Mouse (Mus musculus) MEL (cell line): Measurements from ENCODE around the gene Selplg. TPM values are rescaled to one million over a fixed set of nuclear protein-coding genes. Genes with fewer than 3 reads are reported as not detected.

ENCODE experiments used
- DNase-seq: peaks from one replicate; pipeline ENCODE4 v3.0.0; 2011; ENCODE audit warnings: low read depth, low spot score
- H3K27ac ChIP-seq: 2 replicates; pipeline ENCODE4 v1.5.1; 2012; ENCODE audit warnings: low read depth, mild to moderate bottlenecking, control low read depth, low read length, moderate library complexity; ENCODE audit not compliant: control insufficient read depth
- H3K27me3 ChIP-seq, 2 experiments: fragments of 150-350 bp in 1 of 2; sonication (generic) in 1 of 2; 2 replicates each; pipeline ENCODE4 v1.6.1; 2012; ENCODE audit warnings: low read length in 2 of 2, mild to moderate bottlenecking in 2 of 2, improper control_type of control experiment in 1 of 2, moderate library complexity in 1 of 2; ENCODE audit not compliant: insufficient read depth in 2 of 2, control insufficient read depth in 1 of 2
- H3K36me3 ChIP-seq, 2 experiments: 2 replicates each; pipeline ENCODE4 v1.6.1; 2012 to 2014; ENCODE audit warnings: low read length in 2 of 2, improper control_type of control experiment in 1 of 2, inconsistent platforms in 1 of 2, mild to moderate bottlenecking in 1 of 2; ENCODE audit not compliant: insufficient read depth in 2 of 2, control insufficient read depth in 1 of 2
- H3K4me1 ChIP-seq, 2 experiments: fragments of 150-350 bp in 1 of 2; sonication (generic) in 1 of 2; 2 replicates each; pipeline ENCODE4 v1.6.1; 2012; ENCODE audit warnings: low read length in 2 of 2, improper control_type of control experiment in 1 of 2, mild to moderate bottlenecking in 1 of 2; ENCODE audit not compliant: insufficient read depth in 2 of 2, control insufficient read depth in 1 of 2
- H3K4me3 ChIP-seq, 2 experiments: fragments of 150-350 bp in 1 of 2; sonication (generic) in 1 of 2; 2 replicates each; pipeline ENCODE4 v1.5.1; 2012; ENCODE audit warnings: low read depth in 2 of 2, low read length in 2 of 2, mild to moderate bottlenecking in 2 of 2, moderate library complexity in 2 of 2, control low read depth in 1 of 2, improper control_type of control experiment in 1 of 2; ENCODE audit not compliant: control insufficient read depth in 1 of 2, insufficient read depth in 1 of 2
- H3K79me2 ChIP-seq: 2 replicates; pipeline ENCODE4 v1.6.1; 2012; ENCODE audit warnings: mild to moderate bottlenecking, low read length, moderate library complexity; ENCODE audit not compliant: control insufficient read depth, poor library complexity, insufficient read depth
- H3K9ac ChIP-seq: 2 replicates; pipeline ENCODE4 v1.6.1; 2012; ENCODE audit warnings: low read depth, mild to moderate bottlenecking, control low read depth, low read length, moderate library complexity; ENCODE audit not compliant: control insufficient read depth, poor library complexity, severe bottlenecking
- H3K9me3 ChIP-seq: fragments of 150-350 bp; sonication (generic); replicated peaks from 2 replicates; pipeline ENCODE4 v1.6.1; 2012; ENCODE audit warnings: mild to moderate bottlenecking, low read length, improper control_type of control experiment, moderate library complexity; ENCODE audit not compliant: insufficient read depth
- BHLHE40 ChIP-seq: IDR thresholded peaks from 2 replicates; pipeline ENCODE4 v1.6.1; 2012; ENCODE audit warnings: low read depth, mild to moderate bottlenecking, inconsistent platforms, low read length, improper control_type of control experiment, borderline replicate concordance
- CHD1 ChIP-seq: IDR thresholded peaks from 2 replicates; pipeline ENCODE4 v1.6.1; 2012; ENCODE audit warnings: low read depth, mild to moderate bottlenecking, inconsistent platforms, low read length, improper control_type of control experiment
- CHD2 ChIP-seq: IDR thresholded peaks from 2 replicates; pipeline ENCODE4 v1.6.1; 2011; ENCODE audit warnings: low read length, improper control_type of control experiment
- CTCF ChIP-seq, 3 experiments: IDR thresholded peaks in 2 of 3; conservative IDR thresholded peaks in 1 of 3; 2 replicates each; pipeline ENCODE4 v1.5.1; 2011 to 2012; ENCODE audit warnings: low read length in 3 of 3, low read depth in 2 of 3, mild to moderate bottlenecking in 2 of 3, improper control_type of control experiment in 1 of 3, inconsistent platforms in 1 of 3, mixed read lengths in 1 of 3, moderate library complexity in 1 of 3; ENCODE audit not compliant: control insufficient read depth in 1 of 3, insufficient read depth in 1 of 3, poor library complexity in 1 of 3, severe bottlenecking in 1 of 3
- E2F4 ChIP-seq: IDR thresholded peaks from 2 replicates; pipeline ENCODE4 v1.6.1; 2011; ENCODE audit warnings: low read depth, low read length, improper control_type of control experiment, borderline replicate concordance
- ELF1 ChIP-seq: IDR thresholded peaks from 2 replicates; pipeline ENCODE4 v1.6.1; 2014; ENCODE audit warnings: low read depth, mild to moderate bottlenecking, inconsistent platforms, low read length, improper control_type of control experiment, moderate library complexity
- EP300 ChIP-seq, 2 experiments: IDR thresholded peaks; 2 replicates each; pipeline ENCODE4 v1.6.1; 2011; ENCODE audit warnings: improper control_type of control experiment in 2 of 2, low read length in 2 of 2, low read depth in 1 of 2, mild to moderate bottlenecking in 1 of 2
- ETS1 ChIP-seq: IDR thresholded peaks from 2 replicates; pipeline ENCODE4 v1.6.1; 2012; ENCODE audit warnings: low read depth, mild to moderate bottlenecking, inconsistent platforms, low read length, improper control_type of control experiment, moderate library complexity
- GABPA ChIP-seq: IDR thresholded peaks from 2 replicates; pipeline ENCODE4 v1.6.1; 2012; ENCODE audit warnings: low read depth, mild to moderate bottlenecking, inconsistent platforms, low read length, improper control_type of control experiment, moderate library complexity
- GATA1 ChIP-seq: IDR thresholded peaks from 2 replicates; pipeline ENCODE4 v1.6.1; 2011; ENCODE audit warnings: low read depth, low read length, improper control_type of control experiment
- HCFC1 ChIP-seq: IDR thresholded peaks from 2 replicates; pipeline ENCODE4 v1.6.1; 2012; ENCODE audit warnings: low read depth, mild to moderate bottlenecking, inconsistent platforms, low read length, improper control_type of control experiment, moderate library complexity
- JUND ChIP-seq: IDR thresholded peaks from 2 replicates; pipeline ENCODE4 v1.6.1; 2011; ENCODE audit warnings: low read depth, mild to moderate bottlenecking, improper control_type of control experiment, low read length
- KAT2A ChIP-seq: conservative IDR thresholded peaks from 2 replicates; pipeline ENCODE4 v1.6.1; 2012; ENCODE audit warnings: low read depth, low read length, improper control_type of control experiment, inconsistent platforms
- MAFK ChIP-seq: IDR thresholded peaks from 2 replicates; pipeline ENCODE4 v1.6.1; 2011; ENCODE audit warnings: low read depth, mild to moderate bottlenecking, low read length, improper control_type of control experiment, borderline replicate concordance
- MAX ChIP-seq: IDR thresholded peaks from 2 replicates; pipeline ENCODE4 v1.6.1; 2011; ENCODE audit warnings: low read length, improper control_type of control experiment
- MAZ ChIP-seq: IDR thresholded peaks from 2 replicates; pipeline ENCODE4 v1.6.1; 2012; ENCODE audit warnings: low read depth, mild to moderate bottlenecking, inconsistent platforms, low read length, improper control_type of control experiment
- MEF2A ChIP-seq: IDR thresholded peaks from 2 replicates; pipeline ENCODE4 v1.6.1; 2014; ENCODE audit warnings: low read depth, mild to moderate bottlenecking, inconsistent platforms, low read length, improper control_type of control experiment; ENCODE audit not compliant: poor library complexity, insufficient replicate concordance, severe bottlenecking; ENCODE audit errors: extremely low read depth
- MXI1 ChIP-seq: IDR thresholded peaks from 2 replicates; pipeline ENCODE4 v1.6.1; 2011; ENCODE audit warnings: mild to moderate bottlenecking, low read depth, low read length, improper control_type of control experiment
- MYB ChIP-seq: IDR thresholded peaks from 2 replicates; pipeline ENCODE4 v1.6.1; 2011; ENCODE audit warnings: mild to moderate bottlenecking, low read depth, low read length, improper control_type of control experiment
- MYC ChIP-seq: IDR thresholded peaks from 2 replicates; pipeline ENCODE4 v1.6.1; 2011; ENCODE audit warnings: low read depth, mild to moderate bottlenecking, low read length, improper control_type of control experiment, moderate library complexity
- NELFE ChIP-seq: IDR thresholded peaks from 2 replicates; pipeline ENCODE4 v1.6.1; 2011; ENCODE audit warnings: low read depth, low read length, improper control_type of control experiment
- NRF1 ChIP-seq: IDR thresholded peaks from 2 replicates; pipeline ENCODE4 v1.6.1; 2014; ENCODE audit warnings: low read depth, mild to moderate bottlenecking, inconsistent platforms, low read length, improper control_type of control experiment, moderate library complexity; ENCODE audit not compliant: poor library complexity, insufficient read depth, severe bottlenecking
- POLR2A ChIP-seq, 2 experiments: IDR thresholded peaks; 2 replicates each; pipeline ENCODE4 v1.6.1; 2011 to 2012; ENCODE audit warnings: low read length in 2 of 2, mild to moderate bottlenecking in 2 of 2, control low read depth in 1 of 2, improper control_type of control experiment in 1 of 2, low read depth in 1 of 2, moderate library complexity in 1 of 2; ENCODE audit not compliant: control insufficient read depth in 1 of 2, insufficient read depth in 1 of 2, poor library complexity in 1 of 2
- POLR2AphosphoS2 ChIP-seq: IDR thresholded peaks from 2 replicates; pipeline ENCODE4 v1.6.1; 2011; ENCODE audit warnings: low read length, improper control_type of control experiment
- POLR2AphosphoS5 ChIP-seq: IDR thresholded peaks from 2 replicates; pipeline ENCODE4 v1.6.1; 2012; ENCODE audit warnings: low read depth, borderline replicate concordance, mild to moderate bottlenecking, inconsistent platforms, low read length, moderate library complexity, mixed read lengths
- RAD21 ChIP-seq: IDR thresholded peaks from 2 replicates; pipeline ENCODE4 v1.6.1; 2011; ENCODE audit warnings: mild to moderate bottlenecking, low read depth, low read length, improper control_type of control experiment
- RCOR1 ChIP-seq: IDR thresholded peaks from 2 replicates; pipeline ENCODE4 v1.6.1; 2012; ENCODE audit warnings: low read depth, mild to moderate bottlenecking, inconsistent platforms, low read length, improper control_type of control experiment
- SIN3A ChIP-seq: IDR thresholded peaks from 2 replicates; pipeline ENCODE4 v1.6.1; 2012; ENCODE audit warnings: low read length, improper control_type of control experiment, inconsistent platforms
- SMC3 ChIP-seq: IDR thresholded peaks from 2 replicates; pipeline ENCODE4 v1.6.1; 2011; ENCODE audit warnings: low read depth, low read length, improper control_type of control experiment
- TAL1 ChIP-seq: IDR thresholded peaks from 2 replicates; pipeline ENCODE4 v1.6.1; 2012; ENCODE audit warnings: mild to moderate bottlenecking, inconsistent platforms, low read length, moderate library complexity, mixed read lengths
- TBP ChIP-seq: IDR thresholded peaks from 2 replicates; pipeline ENCODE4 v1.8.0; 2011; ENCODE audit warnings: low read depth, low read length, improper control_type of control experiment
- UBTF ChIP-seq: IDR thresholded peaks from 2 replicates; pipeline ENCODE4 v1.6.1; 2012; ENCODE audit warnings: low read depth, mild to moderate bottlenecking, inconsistent platforms, low read length, improper control_type of control experiment, moderate library complexity, borderline replicate concordance; ENCODE audit not compliant: insufficient read depth
- USF1 ChIP-seq: IDR thresholded peaks from 2 replicates; pipeline ENCODE4 v1.6.1; 2014; ENCODE audit warnings: low read depth, mild to moderate bottlenecking, inconsistent platforms, low read length, improper control_type of control experiment, moderate library complexity
- USF2 ChIP-seq, 2 experiments: IDR thresholded peaks; 2 replicates each; pipeline ENCODE4 v1.6.1; 2011 to 2012; ENCODE audit warnings: improper control_type of control experiment in 2 of 2, low read length in 2 of 2, borderline replicate concordance in 1 of 2, inconsistent platforms in 1 of 2, low read depth in 1 of 2, mild to moderate bottlenecking in 1 of 2; ENCODE audit not compliant: insufficient read depth in 1 of 2
- ZC3H11A ChIP-seq: IDR thresholded peaks from 2 replicates; pipeline ENCODE4 v1.6.1; 2012; ENCODE audit warnings: low read depth, mild to moderate bottlenecking, inconsistent platforms, low read length, improper control_type of control experiment
- ZKSCAN1 ChIP-seq: IDR thresholded peaks from 2 replicates; pipeline ENCODE4 v1.6.1; 2012; ENCODE audit warnings: low read depth, mild to moderate bottlenecking, inconsistent platforms, low read length, improper control_type of control experiment, moderate library complexity
- ZMIZ1 ChIP-seq: IDR thresholded peaks from 2 replicates; pipeline ENCODE4 v1.6.1; 2012; ENCODE audit warnings: low read depth, mild to moderate bottlenecking, inconsistent platforms, low read length, improper control_type of control experiment, moderate library complexity
- ZNF384 ChIP-seq: IDR thresholded peaks from 2 replicates; pipeline ENCODE4 v1.6.1; 2012; ENCODE audit warnings: low read depth, mild to moderate bottlenecking, inconsistent platforms, low read length, improper control_type of control experiment
- polyA plus RNA-seq, 2 experiments: library from polyadenylated mRNA; stranded (reverse) in 1 of 2; unstranded in 1 of 2; fragments of >175 nt in 1 of 2; fragments of >200 nt in 1 of 2; gene quantifications; 2 replicates each; pipeline versions ENCODE4 v1.2.1 to v1.2.4; 2012; ENCODE audit warnings: low replicate concordance in 2 of 2, low read depth in 1 of 2; ENCODE audit not compliant: insufficient read length in 2 of 2, insufficient read depth in 1 of 2, missing spikeins in 1 of 2
- total RNA-seq: library from RNA; depleted of rRNA; stranded (reverse); fragments of 300-350 nt; gene quantifications from 2 replicates; pipeline ENCODE4 v1.2.3, GENCODE M21; 2012

Selplg gene
- total and polyA plus RNA-seq, 3 experiments, result 24.2 to 48.2 TPM; not detected in 1

GRCm38 (mm10) chr5:113830292-113830643, 2.2 kb downstream of the Selplg start:
- peaks cover 0 to 6% of the 10 kb centered on the region in 2 experiments; a peak in 2 of 4 replicates for H3K36me3 ChIP-seq
- H3K79me2 ChIP-seq, result peaks cover 5% of the 10 kb centered on the region
- no peaks in the 10 kb centered on the region for H3K9me3 ChIP-seq
- H3K4me3 ChIP-seq, result peak overlapping the region; percentile 60 to 85
- DNase-seq, result peak; percentile 90
- H3K4me1 ChIP-seq, result peaks cover 0 to 15% of the 10 kb centered on the region in 2 experiments; a peak in 2 of 4 replicates
- no peaks in the 10 kb centered on the region for H3K27me3 ChIP-seq
- H3K27ac ChIP-seq, result peak overlapping the region; percentile 64
- H3K9ac ChIP-seq, result peak overlapping the region; percentile 80
- TF ChIP-seq CHD1 (no peak), USF2 (IDR thresholded peaks at IDR 0.05; ENCODE audit: borderline replicate concordance in 1 of 2, insufficient read depth in 1 of 2, low read depth in 1 of 2, low read length in 2 of 2) (peak; percentile 88 to 96), ZKSCAN1 (no peak; the same call in 1 of the 2 replicates), NRF1 (no peak), EP300 (IDR thresholded peaks at IDR 0.05; ENCODE audit: low read depth in 1 of 2, low read length in 2 of 2) (peak in 1 of 2 experiments; percentile 84; a peak in 3 of 4 replicates), JUND (no peak), HCFC1 (peak; percentile 55), E2F4 (no peak), CTCF (IDR thresholded peaks at IDR 0.05 in 2 of 3, conservative IDR thresholded peaks at IDR 0.05 in 1 of 3; ENCODE audit: control insufficient read depth in 1 of 3, insufficient read depth in 1 of 3, low read depth in 2 of 3, low read length in 3 of 3, poor library complexity in 1 of 3, severe bottlenecking in 1 of 3) (no peak), MXI1 (peak; percentile 81), ELF1 (peak; percentile 61), MYC (no peak), NELFE (no peak), POLR2AphosphoS2 (no peak), GATA1 (peak; percentile 80), GABPA (no peak), BHLHE40 (peak; percentile 91), ETS1 (peak; percentile 88), TAL1 (no peak), ZMIZ1 (no peak), CHD2 (no peak; the same call in 1 of the 2 replicates), POLR2A (IDR thresholded peaks at IDR 0.05; ENCODE audit: control insufficient read depth in 1 of 2, insufficient read depth in 1 of 2, low read depth in 1 of 2, low read length in 2 of 2, poor library complexity in 1 of 2) (peak; percentile 30 to 69; a peak in 2 of 4 replicates), MAZ (peak; percentile 79; the same call in 1 of the 2 replicates), RAD21 (no peak), SMC3 (no peak), SIN3A (peak; percentile 88), POLR2AphosphoS5 (no peak), ZNF384 (no peak), RCOR1 (peak; percentile 44; the same call in 1 of the 2 replicates), ZC3H11A (no peak), USF1 (peak; percentile 99), UBTF (no peak), KAT2A (no peak), TBP (0 out of 2 replicates have a peak, but pooled peaks have one; percentile 33), MYB (0 out of 2 replicates have a peak, but pooled peaks have one; percentile 51), MEF2A (no peak), MAFK (no peak), MAX (peak; percentile 95)
